30 mouse cellular contexts compared by ENCODE assay signal in genomic region chr12:33153850-33154249, GRCm38 (mm10). TPM values are rescaled to one million over a fixed set of nuclear protein-coding genes. Genes with fewer than 3 reads are reported as not detected.
A peak's percentile ranks its signal among the peaks of the same experiment; 100 is the strongest.
DNase-seq lines count a peak whose midpoint lies in the region; ATAC-seq and TF ChIP-seq lines count a peak whose summit lies in the region.
"Had no signal": no experiment of that assay in that cellular context is flagged by ENCODE, and none has a peak within 500 bp of the region (broad histone marks: within the 10 kb centered on the region; RNA-seq: fewer than 3 reads in every experiment).

No protein-coding gene starts in this region.

- DNase-seq in stomach, postnatal 0 days (ENCODE audit: low spot score) = no peak
- DNase-seq in liver, embryonic 11.5 days (ENCODE audit: low spot score) = no peak
- no peak for DNase-seq in embryo, embryonic 10.5 days (ENCODE audit: low spot score)
- DNase-seq in urinary bladder, postnatal 14 days (ENCODE audit: low spot score) = no peak
- no peak for DNase-seq in forebrain, postnatal 0 days
- DNase-seq in retina, embryonic 14.5 days (ENCODE audit: low spot score) = no peak
- DNase-seq: adrenal gland, postnatal 25 days; cerebellum, adult 18-20 months; cerebellum, postnatal 10 days; gastrocnemius, adult 2 months; heart, adult 2 months; kidney, adult 2 months; kidney, postnatal 4 days; layer of hippocampus, postnatal 36 days; lung, postnatal 36 days; retina, postnatal 1 day; right cerebral cortex, postnatal 14 days; thymus, postnatal 14 days had no signal

- peak; percentile 59; the same call in 1 of the 2 replicates for ATAC-seq in stomach, embryonic 15.5 days (ENCODE audit: insufficient read depth, low FRiP score, low read depth)
- no peak for ATAC-seq in stomach, postnatal 0 days (ENCODE audit: low FRiP score, low TSS enrichment)
- peak; percentile 88 for ATAC-seq in liver, embryonic 11.5 days (replicated peaks; ENCODE audit: low FRiP score)
- peak; percentile 84 for ATAC-seq in liver, embryonic 16.5 days (ENCODE audit: low read depth)
- ATAC-seq in forebrain, postnatal 0 days = no peak
- ATAC-seq: forebrain, embryonic 14.5 days; inflammation-experienced regulatory T-cells, adult 6 months; midbrain, embryonic 13.5 days had no signal

- 78% methylated on average over 3 of the region's 3 CpGs for WGBS in stomach, embryonic 15.5 days
- WGBS in stomach, postnatal 0 days = 85% methylated on average over 3 of the region's 3 CpGs
- WGBS in liver, embryonic 11.5 days = 59% methylated on average over 3 of the region's 3 CpGs
- 32% methylated on average over 3 of the region's 3 CpGs for WGBS in liver, embryonic 16.5 days (ENCODE audit: insufficient replicate concordance)
- 92% methylated on average over 3 of the region's 3 CpGs for WGBS in forebrain, postnatal 0 days

- no peaks in the 10 kb centered on the region for H3K9me3 ChIP-seq in stomach, embryonic 15.5 days
- no peaks in the 10 kb centered on the region for H3K9me3 ChIP-seq in stomach, postnatal 0 days (ENCODE audit: control insufficient read depth, low read length)
- no peaks in the 10 kb centered on the region for H3K9me3 ChIP-seq in liver, embryonic 11.5 days (ENCODE audit: control insufficient read depth, low read length)
- H3K9me3 ChIP-seq in liver, embryonic 16.5 days (replicated peaks; ENCODE audit: control insufficient read depth, low read length) = no peaks in the 10 kb centered on the region
- no peaks in the 10 kb centered on the region for H3K9me3 ChIP-seq in forebrain, postnatal 0 days (ENCODE audit: low read length)
- H3K9me3 ChIP-seq: embryonic facial prominence, embryonic 10.5 days; embryonic facial prominence, embryonic 15.5 days; heart, embryonic 12.5 days; hindbrain, embryonic 10.5 days; hindbrain, embryonic 15.5 days; megakaryocyte, embryonic 14.5 days; midbrain, embryonic 13.5 days had no signal

- no peaks in the 10 kb centered on the region for H3K36me3 ChIP-seq in stomach, embryonic 15.5 days
- H3K36me3 ChIP-seq in stomach, postnatal 0 days (ENCODE audit: control insufficient read depth, insufficient read depth, low read length) = no peaks in the 10 kb centered on the region
- no peaks in the 10 kb centered on the region for H3K36me3 ChIP-seq in liver, embryonic 11.5 days (ENCODE audit: control insufficient read depth, insufficient read depth, low read length)
- no peaks in the 10 kb centered on the region for H3K36me3 ChIP-seq in liver, embryonic 16.5 days (ENCODE audit: control insufficient read depth, insufficient read depth)
- H3K36me3 ChIP-seq in forebrain, postnatal 0 days (ENCODE audit: insufficient read depth) = 0 out of 2 replicates have a peak, but pooled peaks cover 5% of the 10 kb centered on the region
- H3K36me3 ChIP-seq: embryonic facial prominence, embryonic 15.5 days; hindbrain, embryonic 15.5 days had no signal

- TF ChIP-seq CTCF in stomach, postnatal 0 days (IDR thresholded peaks at IDR 0.05; ENCODE audit: low read depth) = no peak
- TF ChIP-seq CTCF in forebrain, postnatal 0 days (IDR thresholded peaks at IDR 0.05; ENCODE audit: low read depth) = no peak

- H3K27me3 ChIP-seq in stomach, embryonic 15.5 days (replicated peaks) = no peaks in the 10 kb centered on the region
- H3K27me3 ChIP-seq in stomach, postnatal 0 days (ENCODE audit: control insufficient read depth, insufficient read depth, low read length) = no peaks in the 10 kb centered on the region
- H3K27me3 ChIP-seq in liver, embryonic 11.5 days (replicated peaks; ENCODE audit: control insufficient read depth, insufficient read depth, low read length) = no peaks in the 10 kb centered on the region
- no peaks in the 10 kb centered on the region for H3K27me3 ChIP-seq in liver, embryonic 16.5 days (ENCODE audit: control insufficient read depth, insufficient read depth, low read depth, low read length)
- no peaks in the 10 kb centered on the region for H3K27me3 ChIP-seq in forebrain, postnatal 0 days (ENCODE audit: insufficient read depth, low read length)
- H3K27me3 ChIP-seq: embryonic facial prominence, embryonic 15.5 days; heart, embryonic 12.5 days; hindbrain, embryonic 15.5 days; megakaryocyte, embryonic 14.5 days; midbrain, embryonic 13.5 days had no signal

- no peak overlapping the region for H3K4me3 ChIP-seq in stomach, embryonic 15.5 days (replicated peaks)
- H3K4me3 ChIP-seq in stomach, postnatal 0 days (ENCODE audit: low read depth, low read length) = no peak overlapping the region
- no peak overlapping the region for H3K4me3 ChIP-seq in liver, embryonic 11.5 days (ENCODE audit: low read depth, low read length)
- no peak overlapping the region for H3K4me3 ChIP-seq in liver, embryonic 16.5 days (ENCODE audit: low read depth, low read length)
- H3K4me3 ChIP-seq in forebrain, postnatal 0 days (ENCODE audit: low read depth, low read length) = no peak overlapping the region
- H3K4me3 ChIP-seq: embryonic facial prominence, embryonic 10.5 days; embryonic facial prominence, embryonic 15.5 days; gastrocnemius, adult 2 months; heart, adult 2 months; heart, embryonic 12.5 days; hindbrain, embryonic 10.5 days; hindbrain, embryonic 15.5 days; megakaryocyte, embryonic 14.5 days; midbrain, embryonic 13.5 days had no signal

- H3K9ac ChIP-seq in stomach, embryonic 15.5 days = no peak overlapping the region
- no peak overlapping the region for H3K9ac ChIP-seq in stomach, postnatal 0 days (ENCODE audit: low read length)
- no peak overlapping the region for H3K9ac ChIP-seq in liver, embryonic 11.5 days (ENCODE audit: low read depth, low read length)
- H3K9ac ChIP-seq in liver, embryonic 16.5 days (ENCODE audit: low read depth, low read length) = peak overlapping the region; percentile 17; the same call in 1 of the 2 replicates
- no peak overlapping the region for H3K9ac ChIP-seq in forebrain, postnatal 0 days
- H3K9ac ChIP-seq: embryonic facial prominence, embryonic 15.5 days; heart, embryonic 12.5 days; hindbrain, embryonic 15.5 days; midbrain, embryonic 13.5 days had no signal

- no peaks in the 10 kb centered on the region for H3K4me1 ChIP-seq in stomach, embryonic 15.5 days
- H3K4me1 ChIP-seq in stomach, postnatal 0 days (replicated peaks; ENCODE audit: control insufficient read depth, insufficient read depth) = no peaks in the 10 kb centered on the region
- peaks cover 18% of the 10 kb centered on the region for H3K4me1 ChIP-seq in liver, embryonic 11.5 days (replicated peaks; ENCODE audit: control insufficient read depth, insufficient read depth, low read length)
- peaks cover 33% of the 10 kb centered on the region for H3K4me1 ChIP-seq in liver, embryonic 16.5 days (ENCODE audit: control insufficient read depth, low read depth, low read length)
- peaks cover 5% of the 10 kb centered on the region for H3K4me1 ChIP-seq in forebrain, postnatal 0 days (ENCODE audit: insufficient read depth)

- H3K4me2 ChIP-seq in stomach, embryonic 15.5 days = no peak overlapping the region
- no peak overlapping the region for H3K4me2 ChIP-seq in stomach, postnatal 0 days (replicated peaks; ENCODE audit: low read depth)
- peak overlapping the region; percentile 43 for H3K4me2 ChIP-seq in liver, embryonic 11.5 days
- peak overlapping the region; percentile 27 for H3K4me2 ChIP-seq in liver, embryonic 16.5 days (ENCODE audit: low read depth, low read length)
- no peak overlapping the region for H3K4me2 ChIP-seq in forebrain, postnatal 0 days (ENCODE audit: low read depth)
- H3K4me2 ChIP-seq: embryonic facial prominence, embryonic 15.5 days; heart, embryonic 12.5 days; hindbrain, embryonic 15.5 days; midbrain, embryonic 13.5 days had no signal

- no peak overlapping the region for H3K27ac ChIP-seq in stomach, embryonic 15.5 days
- no peak overlapping the region for H3K27ac ChIP-seq in stomach, postnatal 0 days (replicated peaks)
- peak overlapping the region; percentile 47; the same call in 1 of the 2 replicates for H3K27ac ChIP-seq in liver, embryonic 11.5 days (ENCODE audit: low read depth, low read length)
- H3K27ac ChIP-seq in liver, embryonic 16.5 days (ENCODE audit: low read length) = peak overlapping the region; percentile 45
- H3K27ac ChIP-seq in forebrain, postnatal 0 days (ENCODE audit: low read depth, low read length) = no peak overlapping the region
- H3K27ac ChIP-seq: embryonic facial prominence, embryonic 10.5 days; embryonic facial prominence, embryonic 15.5 days; gastrocnemius, adult 2 months; heart, adult 2 months; hindbrain, embryonic 10.5 days; hindbrain, embryonic 15.5 days; kidney, postnatal 0 days; midbrain, embryonic 13.5 days had no signal

- no peak for TF ChIP-seq EP300 in stomach, postnatal 0 days (optimal IDR thresholded peaks at IDR 0.05)

RNA-seq across cellular contexts. Expression of gene Atxn7l1, which starts 6.4 kb away (rescaled TPM):
- polyA plus RNA-seq in stomach, embryonic 15.5 days (2015; fragmentation: Nextera tagmentation; extraction: Ambion mirVana) = 13.1 and 14.3 TPM in 2 replicates
- 4.7 and 5.5 TPM in 2 replicates for polyA plus RNA-seq in stomach, postnatal 0 days (2015; fragmentation: Nextera tagmentation; extraction: Ambion mirVana)
- 28.5 and 28.9 TPM in 2 replicates for polyA plus RNA-seq in liver, embryonic 11.5 days (2014; fragmentation: Nextera tagmentation; extraction: Ambion mirVana)
- polyA plus RNA-seq in liver, embryonic 16.5 days (2015; fragmentation: Nextera tagmentation; extraction: Ambion mirVana) = 13.5 and 16.8 TPM in 2 replicates
- 16.1 and 23.0 TPM in 2 replicates for total RNA-seq in forebrain, postnatal 0 days (2014; rRNA removed)
- polyA plus RNA-seq in forebrain, postnatal 0 days (2015; fragmentation: Nextera tagmentation; extraction: Ambion mirVana) = 18.2 TPM in 2 replicates

Comparison
In these comparisons a context has a peak if more than half of its experiments do, and no peak if none do; other contexts are left out.
1. ATAC-seq: peak in stomach, embryonic 15.5 days (single experiment), liver, embryonic 11.5 days (single experiment) and liver, embryonic 16.5 days (single experiment); none in stomach, postnatal 0 days (single experiment) and forebrain, postnatal 0 days (single experiment).
2. H3K27ac ChIP-seq: peak in liver, embryonic 11.5 days (single experiment) and liver, embryonic 16.5 days (single experiment); none in stomach, embryonic 15.5 days (single experiment), stomach, postnatal 0 days (single experiment) and forebrain, postnatal 0 days (single experiment).
3. H3K4me2 ChIP-seq: peak in liver, embryonic 11.5 days (single experiment) and liver, embryonic 16.5 days (single experiment); none in stomach, embryonic 15.5 days (single experiment), stomach, postnatal 0 days (single experiment) and forebrain, postnatal 0 days (single experiment).